Mouse (Mus musculus) midbrain, postnatal 0 days (tissue): ENCODE measurements around the gene Lmntd1. TPM values are rescaled to one million over a fixed set of nuclear protein-coding genes. Genes with fewer than 3 reads are reported as not detected.
A peak's percentile ranks its signal among the peaks of the same experiment; 100 is the strongest.

Experiments used
- ATAC-seq: fragments of 200-750 bp; cut with Nextera tagmentation; 2 replicates; pipeline ENCODE4 v1.8.0; 2017; ENCODE audit warnings: moderate number of reproducible peaks, mild to moderate bottlenecking, moderate TSS enrichment, moderate library complexity; ENCODE audit not compliant: low FRiP score
- DNase-seq: peaks from one replicate; pipeline ENCODE4 v3.0.0-alpha.2; 2015; ENCODE audit warnings: low spot score
- H3K27ac ChIP-seq: fragments of 300-500 bp; sonication (generic); 2 replicates; pipeline ENCODE4 v1.5.1; 2014; ENCODE audit warnings: low read depth, mild to moderate bottlenecking, low read length, mixed read lengths
- H3K27me3 ChIP-seq: fragments of 300-500 bp; sonication (generic); 2 replicates; pipeline ENCODE4 v1.6.1; 2014; ENCODE audit warnings: low read length, control low read depth, mixed read lengths; ENCODE audit not compliant: insufficient read depth
- H3K36me3 ChIP-seq: fragments of 300-500 bp; sonication (generic); 2 replicates; pipeline ENCODE4 v1.6.1; 2014; ENCODE audit warnings: low read length, control low read depth, mixed read lengths; ENCODE audit not compliant: insufficient read depth
- H3K4me1 ChIP-seq: fragments of 300-500 bp; sonication (generic); 2 replicates; pipeline ENCODE4 v1.6.1; 2014; ENCODE audit warnings: mild to moderate bottlenecking, control low read depth, antibody characterized with exemption, low read length, mixed read lengths; ENCODE audit not compliant: insufficient read depth
- H3K4me2 ChIP-seq: fragments of 300-500 bp; sonication (generic); 2 replicates; pipeline ENCODE4 v1.6.1; 2014; ENCODE audit warnings: low read depth, mild to moderate bottlenecking, low read length, mixed read lengths; ENCODE audit not compliant: poor library complexity, severe bottlenecking
- H3K4me3 ChIP-seq: fragments of 300-500 bp; sonication (generic); 2 replicates; pipeline ENCODE4 v1.5.1; 2014; ENCODE audit warnings: low read depth, mild to moderate bottlenecking, low read length, moderate library complexity
- H3K9ac ChIP-seq: fragments of 300-500 bp; sonication (generic); replicated peaks from 2 replicates; pipeline ENCODE4 v1.6.1; 2014; ENCODE audit warnings: mild to moderate bottlenecking, low read length, moderate library complexity, mixed read lengths; ENCODE audit not compliant: poor library complexity, severe bottlenecking
- H3K9me3 ChIP-seq: fragments of 300-500 bp; sonication (generic); 2 replicates; pipeline ENCODE4 v1.6.1; 2016; ENCODE audit warnings: low read length, control low read depth
- CTCF ChIP-seq: IDR thresholded peaks from 2 replicates; pipeline ENCODE4 v1.5.1; 2016; ENCODE audit warnings: antibody characterized with exemption, mild to moderate bottlenecking
- WGBS: fragments of 180-500 bp; shearing (Covaris S2); extraction: QIAGEN DNeasy Blood & Tissue Kit; methylation state at CpG from one replicate; pipeline ENCODE4 v1.1.7; 2014; 5-methylcytosine and 5-hydroxymethylcytosine counted together
- polyA plus RNA-seq: library from polyadenylated mRNA; unstranded; fragments of >200 nt; fragmentation: Nextera tagmentation; extraction: Ambion mirVana; gene quantifications from 2 replicates; pipeline ENCODE4 v1.2.1, GENCODE M21; 2015
- total RNA-seq: library from RNA; depleted of rRNA; stranded (reverse); fragments of >200 nt; gene quantifications from 2 replicates; pipeline ENCODE4 v1.2.3, GENCODE M21; 2014

The Lmntd1 gene
- total and polyA plus RNA-seq, 2 experiments from 2014 or later = 2.0 to 2.7 TPM

DNA sequence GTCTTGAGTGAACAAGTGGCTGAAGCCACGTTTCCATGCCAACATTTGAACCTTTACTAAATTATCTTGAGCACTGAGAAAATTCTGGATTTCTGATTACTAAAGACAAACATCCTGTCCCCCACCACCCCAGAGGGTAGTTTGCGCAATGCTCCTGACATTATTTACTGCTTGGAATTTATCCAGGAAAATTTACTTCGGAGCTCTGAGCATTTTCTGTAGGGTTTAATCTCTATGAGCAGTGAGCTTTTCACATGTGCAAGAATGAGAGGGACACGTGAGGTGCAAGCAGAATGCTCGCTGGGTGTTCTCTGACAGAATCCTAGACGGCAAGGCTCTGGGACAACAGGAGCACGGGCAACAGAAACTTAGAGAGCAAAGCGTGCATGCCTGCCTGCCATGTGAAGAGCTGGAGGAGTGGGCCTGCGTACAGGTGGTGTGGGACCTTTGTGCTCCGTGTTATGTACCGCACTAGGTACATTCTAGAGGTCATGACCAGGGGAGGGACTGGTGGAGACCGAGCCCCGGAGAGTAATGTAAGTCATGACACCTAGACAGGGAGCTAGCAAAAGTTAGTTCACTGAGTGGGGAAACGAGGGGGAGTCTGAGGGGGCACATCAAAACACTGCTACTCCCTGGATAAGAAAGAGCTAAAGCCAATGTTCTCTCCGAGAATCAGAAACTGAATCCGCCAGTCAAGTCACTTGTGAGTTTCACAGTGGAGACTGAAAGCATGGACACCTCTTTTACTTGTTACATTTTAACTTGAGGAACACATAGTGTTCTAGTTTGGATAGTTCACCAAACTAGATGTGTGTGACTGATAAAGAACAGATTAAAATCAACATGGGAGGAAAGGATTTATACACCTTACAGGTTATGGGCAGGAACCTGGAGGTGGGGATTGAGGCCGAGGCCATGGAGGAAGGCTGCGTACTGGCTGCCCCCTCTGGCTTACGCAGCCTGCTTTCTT, 114.3 kb downstream of the Lmntd1 start:
- H3K4me1 ChIP-seq = no peaks in the 10 kb centered on the region
- H3K27me3 ChIP-seq = no peaks in the 10 kb centered on the region
- no peak overlapping the region for H3K4me3 ChIP-seq
- ATAC-seq (no peak), DNase-seq (no peak)
- H3K9ac ChIP-seq = no peak overlapping the region
- no peaks in the 10 kb centered on the region for H3K9me3 ChIP-seq
- no peak overlapping the region for H3K4me2 ChIP-seq
- no peak overlapping the region for H3K27ac ChIP-seq
- 82% methylated on average over 19 of the region's 19 CpGs for WGBS
- H3K36me3 ChIP-seq = no peaks in the 10 kb centered on the region
- TF ChIP-seq CTCF = no peak

- no peak for TF ChIP-seq CTCF
- WGBS = 95% methylated on average over 7 of the region's 7 CpGs
- Histone ChIP-seq H3K9me3 (no peaks in the 10 kb centered on the region), H3K27ac (no peak overlapping the region), H3K4me3 (no peak overlapping the region), H3K27me3 (no peaks in the 10 kb centered on the region), H3K9ac (no peak overlapping the region), H3K4me1 (no peaks in the 10 kb centered on the region), H3K4me2 (no peak overlapping the region), H3K36me3 (no peaks in the 10 kb centered on the region)
- DNase-seq = no peak
- no peak for ATAC-seq
Measured at GRCm38 (mm10) chr6:145495731-145496130, 118.4 kb downstream of the Lmntd1 start.

DNA sequence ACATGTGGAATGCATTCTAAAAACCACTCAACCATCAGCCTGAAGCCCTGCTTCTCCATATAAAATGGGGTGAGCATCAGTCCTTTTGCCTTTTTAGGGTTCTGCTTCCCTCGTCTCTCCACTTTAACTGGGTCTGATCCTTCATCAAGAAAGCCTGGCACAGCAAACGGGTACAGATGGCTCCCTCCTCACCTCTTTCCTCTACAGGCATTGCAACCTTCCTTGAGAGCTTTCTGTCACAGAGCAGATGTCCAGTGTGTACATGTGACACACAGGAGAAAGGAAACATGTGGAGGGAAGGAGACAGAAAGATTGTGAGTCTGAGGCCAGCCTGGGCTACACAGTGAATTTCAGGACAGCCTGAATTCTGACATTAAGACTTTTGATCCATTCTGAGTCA, 125.9 kb downstream of the Lmntd1 start:
- Histone ChIP-seq H3K36me3 (no peaks in the 10 kb centered on the region), H3K27ac (no peak overlapping the region), H3K4me2 (no peak overlapping the region), H3K27me3 (no peaks in the 10 kb centered on the region), H3K9ac (no peak overlapping the region), H3K9me3 (no peaks in the 10 kb centered on the region), H3K4me1 (peaks cover 8% of the 10 kb centered on the region), H3K4me3 (no peak overlapping the region)
- WGBS = 80% methylated on average over 2 of the region's 2 CpGs
- TF ChIP-seq CTCF = no peak
- ATAC-seq (no peak), DNase-seq (no peak)

GRCm38 (mm10) chr6:145485986-145486605, 128.0 kb downstream of the Lmntd1 start:
- H3K4me3 ChIP-seq = no peak overlapping the region
- 45% methylated on average over 12 of the region's 12 CpGs for WGBS
- H3K27ac ChIP-seq = 0 out of 2 replicates have a peak overlapping the region, but pooled peaks have one; percentile 57
- no peaks in the 10 kb centered on the region for H3K27me3 ChIP-seq
- H3K36me3 ChIP-seq = no peaks in the 10 kb centered on the region
- TF ChIP-seq CTCF = no peak
- peaks cover 8% of the 10 kb centered on the region for H3K4me1 ChIP-seq
- H3K9me3 ChIP-seq = no peaks in the 10 kb centered on the region
- DNase-seq (peak; percentile 65), ATAC-seq (no peak)
- no peak overlapping the region for H3K9ac ChIP-seq
- H3K4me2 ChIP-seq = no peak overlapping the region

- H3K4me1 ChIP-seq = peaks cover 8% of the 10 kb centered on the region
- WGBS = 56% methylated on average over 5 of the region's 5 CpGs
- DNase-seq (peak; percentile 49), ATAC-seq (no peak)
- no peak overlapping the region for H3K9ac ChIP-seq
- H3K36me3 ChIP-seq = no peaks in the 10 kb centered on the region
- H3K27me3 ChIP-seq = no peaks in the 10 kb centered on the region
- no peaks in the 10 kb centered on the region for H3K9me3 ChIP-seq
- no peak overlapping the region for H3K4me3 ChIP-seq
- TF ChIP-seq CTCF = no peak
- no peak overlapping the region for H3K4me2 ChIP-seq
- H3K27ac ChIP-seq = no peak overlapping the region
Measured at GRCm38 (mm10) chr6:145483318-145483674, 130.8 kb downstream of the Lmntd1 start.

DNA sequence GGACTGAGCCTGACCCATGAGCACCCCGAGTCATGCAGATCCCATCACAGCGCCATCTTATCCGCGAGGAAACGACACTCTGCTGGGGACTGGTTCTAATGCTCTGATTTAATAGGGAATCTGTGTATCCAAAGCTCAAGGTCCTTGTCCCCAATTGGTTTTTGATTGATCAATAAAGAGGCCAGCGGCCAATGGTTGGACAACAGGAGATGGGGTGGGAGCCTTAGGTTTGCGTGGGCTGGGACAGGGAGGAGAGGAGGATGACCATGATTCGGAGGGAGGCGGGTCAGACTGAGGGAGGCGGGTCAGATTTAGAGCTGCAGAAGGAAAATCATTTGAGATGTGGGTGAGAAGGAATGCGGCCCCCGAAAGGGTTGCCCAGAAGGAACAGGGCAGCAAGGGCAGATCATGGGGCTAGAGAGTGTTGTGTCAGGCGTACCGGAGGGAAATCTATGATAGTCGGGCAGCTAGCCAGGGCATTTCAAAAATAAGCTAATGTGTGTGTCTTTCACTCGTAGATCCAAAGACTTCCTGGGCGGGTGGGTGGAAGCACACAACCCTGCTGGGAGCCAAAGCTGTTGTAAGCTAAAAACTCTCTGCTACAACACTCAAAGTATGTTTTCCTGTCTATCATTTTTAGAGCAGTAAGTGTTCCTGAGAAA, 131.3 kb downstream of the Lmntd1 start:
- DNase-seq (peak; percentile 47), ATAC-seq (no peak)
- TF ChIP-seq CTCF = no peak
- Histone ChIP-seq H3K9me3 (no peaks in the 10 kb centered on the region), H3K4me2 (no peak overlapping the region), H3K9ac (no peak overlapping the region), H3K27me3 (no peaks in the 10 kb centered on the region), H3K4me1 (peaks cover 8% of the 10 kb centered on the region), H3K36me3 (no peaks in the 10 kb centered on the region), H3K4me3 (no peak overlapping the region), H3K27ac (no peak overlapping the region)
- 86% methylated on average over 17 of the region's 17 CpGs for WGBS
